Mouse (Mus musculus): Measurements from ENCODE around the gene Zfp36l1. TPM values are rescaled to one million over a fixed set of nuclear protein-coding genes. Genes with fewer than 3 reads are reported as not detected.

Gene Zfp36l1
- total and polyA plus RNA-seq, 3 experiments, result 65.0 to 79.4 (median 74.4) TPM

DNA sequence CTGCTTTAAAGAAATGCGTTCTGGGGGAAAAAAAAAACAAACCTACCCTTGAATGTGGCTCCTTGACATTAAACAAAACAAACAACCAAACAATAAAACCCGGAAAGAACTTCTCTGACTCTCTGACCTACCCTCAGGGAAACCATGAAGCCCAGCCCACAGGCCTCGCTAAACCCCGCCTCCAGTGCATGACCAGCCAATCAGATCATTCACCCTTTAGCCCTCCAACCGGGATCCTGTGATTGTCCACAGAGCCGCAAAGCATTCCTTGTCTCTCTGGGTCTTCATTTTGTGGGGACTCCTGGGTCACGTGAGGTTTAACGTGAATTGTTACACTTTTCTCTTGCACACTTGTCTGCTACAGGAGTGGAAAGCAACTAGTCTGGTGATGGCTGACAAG, 37.8 kb upstream of the Zfp36l1 start:
- DNase-seq, result no peak
- TF ChIP-seq EP300 (IDR thresholded peaks at IDR 0.05; ENCODE audit: insufficient read depth, low read depth, low read length) (no peak), CTCF (IDR thresholded peaks at IDR 0.05) (no peak), POLR2A (IDR thresholded peaks at IDR 0.05; ENCODE audit: insufficient read depth, low read depth, low read length) (no peak)
- Histone ChIP-seq H3K79me2 (replicated peaks; ENCODE audit: control insufficient read depth, insufficient read depth, low read length) (no peaks in the 10 kb centered on the region), H3K9ac (ENCODE audit: low read depth, low read length) (no peak overlapping the region), H3K27ac (no peak overlapping the region), H3K36me3 (ENCODE audit: control insufficient read depth, insufficient read depth, low read length) (no peaks in the 10 kb centered on the region), H3K4me1 (ENCODE audit: control insufficient read depth, insufficient read depth, low read length) (peaks cover 3% of the 10 kb centered on the region), H3K4me3 (no peak overlapping the region), H3K27me3 (ENCODE audit: control insufficient read depth, insufficient read depth, low read length) (no peaks in the 10 kb centered on the region)
- intact Hi-C loops (cut with DNase I), result no loop called here
- WGBS, result 47% methylated on average over 8 of the region's 8 CpGs

DNA sequence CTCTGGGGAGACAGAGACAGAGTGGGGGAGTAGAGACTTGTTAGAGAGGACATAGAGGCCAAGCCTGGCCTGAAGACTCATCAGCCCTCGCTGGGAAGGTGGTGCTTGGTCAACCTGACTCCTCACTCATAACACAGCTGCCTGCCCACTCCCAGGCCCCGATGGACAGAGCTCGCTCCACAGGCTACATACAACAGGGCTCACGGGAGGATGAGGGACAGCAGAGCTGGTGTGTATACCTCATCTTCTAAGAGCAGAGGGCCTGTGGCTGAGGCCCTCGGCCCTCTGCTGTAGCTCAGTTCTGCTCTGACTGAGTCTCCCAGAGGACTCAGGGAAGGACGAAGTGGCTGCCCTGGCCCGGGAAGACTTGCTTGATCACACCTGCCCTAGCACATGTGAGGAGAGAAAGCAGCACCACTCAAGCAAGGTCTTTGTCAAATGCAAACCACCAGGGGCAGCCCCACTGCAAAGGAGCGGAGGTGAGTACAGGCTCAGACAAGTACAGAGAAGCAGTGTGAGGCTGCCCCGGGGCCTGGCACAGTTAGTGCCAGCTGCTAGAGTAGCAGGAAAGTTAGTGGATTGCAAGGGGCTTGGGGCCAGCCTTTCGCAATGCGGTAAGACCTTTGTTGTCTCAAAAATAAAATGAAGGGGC, 34.9 kb upstream of the Zfp36l1 start:
- H3K4me1 ChIP-seq (ENCODE audit: control insufficient read depth, insufficient read depth, low read length), result peaks cover 3% of the 10 kb centered on the region
- TF ChIP-seq EP300 (IDR thresholded peaks at IDR 0.05; ENCODE audit: insufficient read depth, low read depth, low read length) (no peak), POLR2A (IDR thresholded peaks at IDR 0.05; ENCODE audit: insufficient read depth, low read depth, low read length) (no peak), CTCF (IDR thresholded peaks at IDR 0.05) (no peak)
- intact Hi-C loops (cut with DNase I), result no loop called here
- H3K27ac ChIP-seq, result no peak overlapping the region
- 90% methylated on average over 11 of the region's 11 CpGs for WGBS
- H3K9ac ChIP-seq (ENCODE audit: low read depth, low read length), result no peak overlapping the region
- no peaks in the 10 kb centered on the region for H3K79me2 ChIP-seq (replicated peaks; ENCODE audit: control insufficient read depth, insufficient read depth, low read length)
- no peaks in the 10 kb centered on the region for H3K36me3 ChIP-seq (ENCODE audit: control insufficient read depth, insufficient read depth, low read length)
- no peak for DNase-seq
- H3K4me3 ChIP-seq, result no peak overlapping the region
- H3K27me3 ChIP-seq (ENCODE audit: control insufficient read depth, insufficient read depth, low read length), result no peaks in the 10 kb centered on the region

DNA sequence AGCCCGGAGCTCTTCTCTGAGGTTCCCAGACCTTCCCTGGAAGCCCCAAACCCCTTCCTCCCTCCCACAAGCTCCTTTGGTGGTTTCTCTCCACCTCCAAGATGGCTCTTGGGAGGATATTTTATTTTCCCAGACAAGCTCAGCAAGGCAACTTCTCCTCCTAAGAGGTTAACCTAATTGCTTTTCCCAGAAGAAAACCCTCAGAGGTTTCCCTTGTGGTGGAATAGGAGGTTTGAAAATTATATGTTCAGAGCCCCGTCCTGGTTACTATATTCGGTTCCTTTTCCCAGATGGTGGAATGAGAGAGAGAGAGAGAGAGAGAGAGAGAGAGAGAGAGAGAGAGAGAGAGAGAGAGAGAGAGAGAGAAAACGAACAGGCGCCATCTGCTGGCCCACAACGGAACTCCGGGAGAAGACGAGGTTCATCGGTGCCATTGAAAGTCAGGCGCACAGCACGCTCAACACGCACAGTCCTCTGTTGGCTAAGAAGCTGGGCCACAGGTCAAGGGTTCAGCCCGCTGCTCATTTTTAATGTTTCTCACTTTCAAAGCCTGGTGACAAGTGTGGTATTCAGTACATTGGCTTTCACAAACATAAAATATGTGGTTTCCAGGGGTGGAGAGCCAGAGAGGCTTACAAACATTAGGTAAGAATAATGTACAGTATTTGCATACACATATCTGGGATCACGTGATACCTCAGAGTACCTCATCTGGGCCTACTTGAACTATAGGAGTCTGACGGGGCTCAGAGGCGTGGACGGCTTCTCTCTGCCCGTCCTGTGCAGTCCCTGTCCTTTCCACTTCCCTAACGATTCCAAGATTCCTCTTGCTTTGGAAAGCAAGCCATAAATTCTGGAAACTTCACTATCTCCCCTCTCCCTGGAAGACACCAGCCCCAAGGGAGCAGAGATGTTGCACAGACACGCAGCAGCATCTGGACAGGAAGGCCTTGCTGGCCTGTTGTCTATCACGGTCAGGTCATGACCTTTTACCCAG, 33.7 kb upstream of the Zfp36l1 start:
- no peak overlapping the region for H3K9ac ChIP-seq (ENCODE audit: low read depth, low read length)
- H3K27ac ChIP-seq, result 0 out of 2 replicates have a peak overlapping the region, but pooled peaks have one; percentile 3
- H3K4me1 ChIP-seq (ENCODE audit: control insufficient read depth, insufficient read depth, low read length), result peaks cover 3% of the 10 kb centered on the region
- DNase-seq, result peak; percentile 59 to 76
- 37% methylated on average over 21 of the region's 21 CpGs for WGBS
- no peaks in the 10 kb centered on the region for H3K36me3 ChIP-seq (ENCODE audit: control insufficient read depth, insufficient read depth, low read length)
- no peak overlapping the region for H3K4me3 ChIP-seq
- TF ChIP-seq POLR2A (IDR thresholded peaks at IDR 0.05; ENCODE audit: insufficient read depth, low read depth, low read length) (no peak), CTCF (IDR thresholded peaks at IDR 0.05) (peak; percentile 87), EP300 (IDR thresholded peaks at IDR 0.05; ENCODE audit: insufficient read depth, low read depth, low read length) (0 out of 2 replicates have a peak, but pooled peaks have one; percentile 29)
- intact Hi-C loops (cut with DNase I), result loop anchor here (1.0 kb wide), 1 partner anchor 787 kb away; no protein-coding TSS in a partner anchor
- no peaks in the 10 kb centered on the region for H3K79me2 ChIP-seq (replicated peaks; ENCODE audit: control insufficient read depth, insufficient read depth, low read length)
- H3K27me3 ChIP-seq (ENCODE audit: control insufficient read depth, insufficient read depth, low read length), result no peaks in the 10 kb centered on the region

DNA sequence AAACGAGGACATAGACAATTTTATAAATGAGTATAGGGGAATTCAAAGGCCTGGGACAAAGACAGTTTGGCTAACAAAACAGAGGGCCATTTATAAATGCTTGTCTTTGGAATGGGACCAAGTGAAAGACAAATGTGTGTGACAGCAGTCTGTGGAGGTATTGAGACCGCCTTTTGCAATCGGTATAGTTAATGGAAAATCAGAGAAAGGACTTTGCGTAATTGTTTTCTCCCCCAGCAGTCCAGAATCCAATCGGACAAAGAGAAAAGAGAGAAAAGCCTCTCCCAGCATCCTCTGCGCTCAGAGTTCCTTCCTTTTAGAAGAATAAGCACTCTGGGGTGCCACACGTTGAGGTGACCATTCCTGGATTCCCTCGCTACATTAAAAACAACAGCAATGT, 32.6 kb upstream of the Zfp36l1 start:
- Histone ChIP-seq H3K79me2 (replicated peaks; ENCODE audit: control insufficient read depth, insufficient read depth, low read length) (no peaks in the 10 kb centered on the region), H3K9ac (ENCODE audit: low read depth, low read length) (no peak overlapping the region), H3K4me3 (no peak overlapping the region), H3K36me3 (ENCODE audit: control insufficient read depth, insufficient read depth, low read length) (no peaks in the 10 kb centered on the region), H3K27ac (no peak overlapping the region), H3K27me3 (ENCODE audit: control insufficient read depth, insufficient read depth, low read length) (no peaks in the 10 kb centered on the region), H3K4me1 (ENCODE audit: control insufficient read depth, insufficient read depth, low read length) (peaks cover 3% of the 10 kb centered on the region)
- 80% methylated on average over 8 of the region's 8 CpGs for WGBS
- no peak for DNase-seq
- intact Hi-C loops (cut with DNase I), result no loop called here
- no peak for TF ChIP-seq EP300 (IDR thresholded peaks at IDR 0.05; ENCODE audit: insufficient read depth, low read depth, low read length)
- no peak for TF ChIP-seq CTCF (IDR thresholded peaks at IDR 0.05)
- no peak for TF ChIP-seq POLR2A (IDR thresholded peaks at IDR 0.05; ENCODE audit: insufficient read depth, low read depth, low read length)

DNA sequence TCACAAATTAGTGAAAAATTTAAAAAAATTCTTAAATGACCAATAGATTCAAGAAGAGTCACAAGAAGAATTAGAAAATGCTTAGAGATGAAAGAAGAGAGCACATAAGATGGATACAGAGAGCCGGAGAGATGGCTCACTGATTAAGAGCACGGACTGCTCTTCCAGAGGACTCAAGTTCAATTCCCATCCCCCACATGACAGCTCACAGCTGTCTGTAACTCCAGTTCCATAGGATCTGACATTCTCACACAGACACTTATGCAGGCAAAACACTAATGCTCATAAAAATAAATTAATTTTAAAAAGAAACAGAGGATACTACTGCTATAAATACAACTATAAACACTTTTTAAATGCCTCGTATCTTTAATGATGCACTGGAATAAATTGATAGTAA, 32.0 kb upstream of the Zfp36l1 start:
- no peaks in the 10 kb centered on the region for H3K36me3 ChIP-seq (ENCODE audit: control insufficient read depth, insufficient read depth, low read length)
- H3K4me1 ChIP-seq (ENCODE audit: control insufficient read depth, insufficient read depth, low read length), result peaks cover 3% of the 10 kb centered on the region
- no peak overlapping the region for H3K4me3 ChIP-seq
- WGBS, result 81% methylated on average over 3 of the region's 3 CpGs
- intact Hi-C loops (cut with DNase I), result no loop called here
- no peaks in the 10 kb centered on the region for H3K27me3 ChIP-seq (ENCODE audit: control insufficient read depth, insufficient read depth, low read length)
- H3K79me2 ChIP-seq (replicated peaks; ENCODE audit: control insufficient read depth, insufficient read depth, low read length), result no peaks in the 10 kb centered on the region
- no peak for DNase-seq
- no peak overlapping the region for H3K27ac ChIP-seq
- no peak overlapping the region for H3K9ac ChIP-seq (ENCODE audit: low read depth, low read length)
- no peak for TF ChIP-seq CTCF (IDR thresholded peaks at IDR 0.05)
- TF ChIP-seq POLR2A (IDR thresholded peaks at IDR 0.05; ENCODE audit: insufficient read depth, low read depth, low read length), result no peak
- no peak for TF ChIP-seq EP300 (IDR thresholded peaks at IDR 0.05; ENCODE audit: insufficient read depth, low read depth, low read length)

Data from heart, adult 2 months (tissue).